Mouse (Mus musculus): ENCODE measurements at regions not wholly inside any gene's neighbourhood (a gene's known extent, or its start where the extent isn't known, plus 50 kb on each side); places are given as distances from the start of the nearest gene placed in this dataset.
"Not testable (repeated sequence)": the region's sequence is repeated elsewhere in the genome, so short reads cannot be mapped to it uniquely, and the experiment has no call there.

- DNase-seq: no peak
Observed at GRCm38 (mm10) chr13:3341416-3341815, 196.4 kb upstream of the Gdi2 start.

DNA sequence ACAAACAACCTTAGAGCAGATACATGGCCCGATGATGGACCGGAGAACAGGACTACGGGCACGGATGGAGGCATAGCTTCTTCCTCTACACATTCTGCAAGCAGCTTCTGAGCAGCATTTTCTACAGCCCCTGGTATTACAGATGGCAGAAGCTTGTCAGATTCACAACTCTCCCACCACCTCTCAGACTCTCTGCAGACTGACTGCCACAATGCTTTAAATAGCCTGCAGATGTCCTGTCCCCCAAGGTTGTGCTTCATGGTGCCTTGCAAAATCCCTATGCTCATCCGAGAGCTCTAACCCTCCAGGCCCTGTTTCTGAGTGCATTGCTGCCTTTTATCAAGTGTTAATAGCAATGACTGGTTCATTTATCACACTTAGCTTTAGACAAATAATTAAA lies 194.3 kb upstream of the Gdi2 start:
- no peak for DNase-seq

DNA sequence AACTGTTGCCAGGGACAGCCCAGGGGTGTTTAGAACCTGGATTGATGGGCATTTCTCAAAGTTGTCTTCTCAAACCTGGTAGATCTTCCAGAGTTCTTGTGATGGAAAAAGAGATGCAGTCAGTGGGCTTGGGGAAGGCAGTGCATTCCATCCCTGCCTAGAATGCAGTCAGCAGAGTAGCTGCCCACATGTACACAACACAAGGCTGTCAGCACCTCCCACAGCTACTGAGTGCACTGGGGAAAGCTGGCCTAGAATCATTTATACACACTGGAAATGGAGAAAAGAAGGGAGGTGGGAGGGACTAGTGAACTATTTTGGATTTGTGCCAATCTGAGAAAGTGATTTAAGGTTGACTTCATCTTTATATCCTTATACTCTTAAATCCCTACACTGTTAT lies 183.0 kb upstream of the Gdi2 start:
- not testable (repeated sequence) for DNase-seq

GRCm38 (mm10) chr13:3358079-3358608 lies 179.7 kb upstream of the Gdi2 start:
- peak; percentile 9 for DNase-seq

DNA sequence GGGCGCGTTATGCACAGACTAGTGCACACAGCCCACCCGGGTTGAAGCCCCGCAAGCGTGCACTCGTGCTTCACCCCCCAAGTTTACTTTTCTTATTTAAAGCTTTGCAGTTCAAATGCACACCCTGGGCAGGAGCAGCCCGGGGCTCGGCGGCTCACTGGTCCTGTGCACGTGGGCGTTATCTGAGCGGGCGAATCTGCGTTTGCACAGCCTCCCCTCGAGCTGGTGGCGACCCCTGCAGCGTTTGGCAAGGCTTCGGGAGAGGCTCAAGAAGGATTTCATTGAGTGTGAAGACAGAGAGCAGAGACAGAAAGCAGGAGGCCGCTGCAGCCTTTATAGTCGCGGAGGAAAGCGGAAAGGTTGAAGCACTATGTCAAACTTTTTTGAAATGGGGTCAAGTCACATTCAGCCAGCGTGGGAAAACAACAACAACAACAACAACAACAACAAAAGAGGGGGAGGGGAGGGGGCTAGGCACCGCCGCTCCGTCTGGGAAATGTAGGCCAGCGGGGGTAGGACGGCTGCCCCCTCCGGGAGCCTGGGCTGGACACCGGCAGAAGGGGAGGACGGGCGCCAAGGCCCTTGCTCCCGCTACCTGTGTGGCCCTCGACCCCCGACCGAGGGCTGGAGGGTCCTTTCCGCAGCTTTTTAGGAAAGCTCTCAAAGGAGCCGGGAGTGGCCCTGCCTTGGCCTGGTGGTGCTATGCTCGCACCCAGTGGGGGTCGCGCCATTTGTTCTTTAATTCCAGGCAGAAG lies 178.7 kb upstream of the Gdi2 start:
- peak; percentile 12 for DNase-seq

DNA sequence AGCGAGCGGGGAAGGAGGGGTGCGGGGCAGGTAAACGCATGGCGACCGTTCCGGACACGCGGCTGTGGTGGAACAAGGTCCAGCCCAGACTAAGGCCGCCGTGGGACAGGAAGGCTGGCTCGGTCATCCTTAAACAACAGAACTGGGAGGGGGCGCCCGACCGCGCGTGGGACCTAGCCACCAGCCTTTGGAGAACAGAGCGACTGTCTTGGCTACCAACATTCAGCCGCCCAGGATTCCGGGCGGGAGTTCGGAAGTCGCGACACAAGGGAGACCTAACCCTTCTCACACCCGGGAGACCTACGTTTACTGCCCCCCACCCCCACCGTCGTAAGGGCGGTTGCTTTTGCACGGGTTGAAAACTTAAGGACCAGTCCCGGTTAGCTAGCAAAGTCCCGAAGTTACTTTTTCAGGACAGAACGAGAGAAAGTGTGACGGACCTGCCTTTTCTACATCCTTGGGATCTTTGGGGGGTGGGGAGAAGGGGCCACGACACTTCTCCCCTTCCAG lies 178.1 kb upstream of the Gdi2 start:
- DNase-seq: peak; percentile 52

GRCm38 (mm10) chr13:3360503-3361490 lies 177.1 kb upstream of the Gdi2 start:
- peak; percentile 71 for DNase-seq

DNA sequence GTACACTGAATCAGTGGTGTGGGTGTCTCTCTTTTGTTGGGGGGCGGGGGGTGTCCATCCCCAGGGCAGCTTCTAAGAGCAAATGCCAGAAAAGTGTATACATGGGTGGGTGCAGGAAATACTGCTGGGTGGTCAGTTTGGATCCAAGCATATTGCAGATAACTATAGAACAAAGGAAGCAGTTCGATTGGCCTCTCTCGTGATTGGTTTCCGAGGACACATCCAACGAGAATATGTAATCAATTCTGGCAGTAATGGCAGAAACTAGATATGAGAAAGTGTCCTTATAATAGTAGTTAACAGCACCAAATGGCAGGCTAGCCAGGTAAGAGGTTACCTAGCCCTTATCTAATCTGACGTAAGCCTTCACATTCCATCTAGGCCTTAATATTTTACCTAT lies 165.2 kb upstream of the Gdi2 start:
- no peak for DNase-seq

DNA sequence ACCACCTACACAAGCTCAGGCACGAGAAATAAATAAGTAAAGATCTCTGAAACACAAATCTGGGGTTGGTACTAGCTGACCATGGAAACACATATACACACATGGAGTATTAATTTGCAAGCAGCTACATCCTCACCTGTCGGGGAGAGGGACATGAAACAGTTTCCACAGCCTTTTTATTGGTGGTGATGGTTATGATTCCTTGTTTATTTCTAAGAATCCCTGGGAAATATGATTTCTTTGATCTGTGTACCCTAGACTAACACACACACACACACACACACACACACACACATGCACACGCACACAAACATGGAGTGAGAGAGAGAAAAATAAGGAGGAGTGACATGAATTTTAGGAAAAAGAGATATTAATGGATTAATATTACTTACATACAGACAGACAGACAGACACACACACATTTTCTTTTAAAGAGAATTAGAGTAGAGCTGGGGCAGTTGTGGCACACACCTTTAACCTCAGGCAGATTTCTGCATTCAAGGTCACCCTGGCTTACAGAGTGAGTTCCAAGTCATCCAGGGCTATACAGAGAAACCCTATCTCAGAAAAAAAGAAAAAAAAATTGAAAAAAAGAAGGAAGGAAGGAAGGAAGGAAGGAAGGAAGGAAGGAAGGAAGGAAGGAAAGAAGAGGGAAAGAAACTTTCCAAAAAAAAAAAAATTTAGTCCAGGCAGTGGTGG lies 164.2 kb upstream of the Gdi2 start:
- not testable (repeated sequence) for DNase-seq

DNA sequence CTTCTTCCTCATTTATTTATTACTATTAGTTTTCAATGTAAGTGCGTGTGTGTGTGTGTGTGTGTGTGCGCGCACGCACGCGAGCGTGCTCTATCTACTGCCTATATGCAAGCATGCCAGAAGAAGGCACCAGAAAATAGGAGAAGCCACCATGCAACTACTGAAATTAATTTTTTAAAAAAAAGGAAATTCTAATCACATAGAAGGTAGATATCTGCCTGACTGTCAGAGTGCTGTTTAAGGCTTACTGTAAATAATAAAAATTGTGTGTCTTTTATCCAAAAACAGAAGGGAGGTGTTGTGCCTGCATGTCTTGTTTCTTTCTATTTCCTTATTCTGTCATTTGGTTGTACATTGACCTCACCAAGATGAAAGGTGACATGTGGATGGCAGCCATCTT lies 163.1 kb upstream of the Gdi2 start:
- no peak for DNase-seq

- not testable (repeated sequence) for DNase-seq
Observed at GRCm38 (mm10) chr13:3377801-3378200, 160.1 kb upstream of the Gdi2 start.

DNA sequence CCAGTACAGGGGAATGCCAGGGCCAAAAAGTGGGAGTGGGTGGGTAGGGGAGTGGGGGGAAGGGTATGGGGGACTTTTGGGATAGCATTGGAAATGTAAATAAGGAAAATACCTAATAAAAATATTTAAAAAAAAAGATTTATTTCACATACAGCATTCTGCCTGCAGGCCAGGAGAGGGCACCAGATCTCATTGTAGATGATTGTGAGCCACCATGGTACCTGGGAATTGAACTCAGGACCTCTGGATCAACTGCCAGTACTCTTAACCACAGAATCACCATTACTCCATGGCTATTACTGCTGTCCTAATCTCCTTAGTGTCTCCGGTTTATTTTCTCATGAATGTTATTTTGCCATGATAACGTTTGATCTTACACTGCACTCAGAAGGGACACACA lies 132.1 kb upstream of the Gdi2 start:
- DNase-seq: not testable (repeated sequence)

- peak; percentile 81 for DNase-seq
Observed at GRCm38 (mm10) chr13:3406236-3407017, 131.4 kb upstream of the Gdi2 start.

DNA sequence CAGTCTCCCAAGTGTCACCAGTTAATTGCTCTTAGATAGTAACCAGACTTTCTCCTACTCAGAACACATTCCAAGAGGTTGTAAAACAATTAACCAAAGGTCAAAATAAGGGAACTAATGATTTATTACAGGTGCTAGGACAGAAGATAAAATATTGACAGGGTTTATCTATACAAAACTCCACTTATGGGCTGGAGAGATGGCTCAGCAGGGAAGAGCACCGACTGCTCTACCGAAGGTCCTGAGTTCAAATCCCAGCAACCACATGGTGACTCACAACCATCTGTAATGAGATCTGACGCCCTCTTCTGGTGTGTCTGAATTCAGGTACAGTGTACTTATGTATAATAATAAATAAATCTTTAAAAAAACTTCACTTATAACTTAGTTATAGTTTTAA lies 127.6 kb upstream of the Gdi2 start:
- DNase-seq: not testable (repeated sequence)

DNA sequence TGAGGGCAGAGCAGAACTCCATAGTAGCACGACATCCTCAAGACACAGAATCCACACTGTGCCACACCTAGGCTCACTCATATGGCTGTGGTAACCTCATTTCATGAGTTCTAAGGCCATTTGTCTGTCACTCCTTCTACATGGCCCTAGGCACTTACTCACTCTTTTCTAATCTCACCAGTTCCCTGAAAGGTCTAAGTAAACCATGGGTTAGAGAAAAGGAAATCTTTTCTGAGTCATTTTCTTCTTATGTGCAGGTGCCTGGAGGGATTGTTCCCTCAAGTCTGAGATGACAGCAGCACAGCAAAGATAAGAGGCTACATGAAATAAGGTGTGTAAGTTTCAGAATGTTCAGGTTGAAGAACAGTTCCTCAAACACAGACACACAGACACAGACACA lies 120.8 kb upstream of the Gdi2 start:
- no peak for DNase-seq

GRCm38 (mm10) chr13:3455374-3455773 lies 82.5 kb upstream of the Gdi2 start:
- not testable (repeated sequence) for DNase-seq

DNA sequence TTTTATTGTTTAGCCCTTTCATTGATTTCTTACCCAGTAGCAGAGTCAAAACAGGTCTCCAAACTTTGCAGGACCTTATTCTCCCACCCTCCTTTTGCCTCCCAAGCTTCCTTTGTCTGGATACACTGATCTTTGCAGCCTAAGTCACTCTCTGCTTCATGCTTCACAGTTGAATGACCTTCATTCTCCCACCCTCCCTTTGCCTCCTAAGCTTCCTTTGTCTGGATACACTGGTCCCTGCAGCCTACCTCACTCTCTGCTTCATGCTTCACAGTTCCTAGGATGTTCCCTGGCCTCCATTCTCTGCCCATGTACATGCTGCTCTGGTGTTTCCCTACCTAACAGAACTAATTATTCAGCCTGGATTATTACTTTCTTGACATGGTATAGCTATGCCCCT lies 61.0 kb upstream of the Gdi2 start:
- no peak for DNase-seq

DNA sequence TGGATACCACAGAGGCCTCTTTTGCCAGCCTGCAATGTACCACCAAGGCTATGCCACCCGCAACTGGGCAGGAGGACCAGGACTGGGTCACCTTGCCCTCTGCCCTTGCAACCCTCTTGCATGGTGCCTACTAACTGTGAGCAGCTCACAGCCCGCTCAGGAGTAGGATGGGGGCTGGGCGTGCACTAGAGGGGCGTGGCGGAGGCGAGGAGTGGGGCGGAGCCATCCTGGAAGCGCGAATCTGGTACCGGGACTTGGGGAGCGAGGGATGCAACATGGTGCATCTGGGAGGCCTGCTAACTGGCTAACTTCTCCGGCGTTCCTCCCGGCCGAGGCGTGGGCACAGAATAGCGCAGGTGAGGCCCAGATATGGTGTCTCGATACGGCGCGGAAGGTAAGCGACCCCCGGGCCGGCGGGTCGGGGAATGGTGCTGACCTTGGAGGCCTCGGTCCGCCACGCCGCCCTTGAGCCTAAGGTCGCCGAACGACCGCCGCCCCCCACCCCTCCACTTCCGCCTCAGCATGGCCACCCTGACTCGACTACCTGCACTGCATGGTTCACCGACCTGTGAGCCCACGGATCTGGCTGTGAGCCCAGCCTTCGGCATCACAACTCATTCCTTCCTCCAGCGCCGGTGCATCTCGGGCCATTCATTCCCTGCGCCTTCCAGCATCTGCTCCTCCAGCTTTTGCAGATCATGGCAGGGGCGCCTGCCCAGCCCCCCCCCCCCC lies 59.7 kb upstream of the Gdi2 start:
- DNase-seq: peak; percentile 75

All from kidney, postnatal 10 days (tissue).